Mouse (Mus musculus) MEL (cell line): ENCODE data around the gene Phf20. TPM values are rescaled to one million over a fixed set of nuclear protein-coding genes. Genes with fewer than 3 reads are reported as not detected.

Experiments
- DNase-seq: peaks from one replicate; pipeline ENCODE4 v3.0.0; 2011; ENCODE audit warnings: low read depth, low spot score
- H3K27ac ChIP-seq: 2 replicates; pipeline ENCODE4 v1.5.1; 2012; ENCODE audit warnings: low read depth, mild to moderate bottlenecking, control low read depth, low read length, moderate library complexity; ENCODE audit not compliant: control insufficient read depth
- H3K27me3 ChIP-seq, 2 experiments: fragments of 150-350 bp in 1 of 2; sonication (generic) in 1 of 2; 2 replicates each; pipeline ENCODE4 v1.6.1; 2012; ENCODE audit warnings: low read length in 2 of 2, mild to moderate bottlenecking in 2 of 2, improper control_type of control experiment in 1 of 2, moderate library complexity in 1 of 2; ENCODE audit not compliant: insufficient read depth in 2 of 2, control insufficient read depth in 1 of 2
- H3K36me3 ChIP-seq, 2 experiments: 2 replicates each; pipeline ENCODE4 v1.6.1; 2012 to 2014; ENCODE audit warnings: low read length in 2 of 2, improper control_type of control experiment in 1 of 2, inconsistent platforms in 1 of 2, mild to moderate bottlenecking in 1 of 2; ENCODE audit not compliant: insufficient read depth in 2 of 2, control insufficient read depth in 1 of 2
- H3K4me1 ChIP-seq, 2 experiments: fragments of 150-350 bp in 1 of 2; sonication (generic) in 1 of 2; 2 replicates each; pipeline ENCODE4 v1.6.1; 2012; ENCODE audit warnings: low read length in 2 of 2, improper control_type of control experiment in 1 of 2, mild to moderate bottlenecking in 1 of 2; ENCODE audit not compliant: insufficient read depth in 2 of 2, control insufficient read depth in 1 of 2
- H3K4me3 ChIP-seq, 2 experiments: fragments of 150-350 bp in 1 of 2; sonication (generic) in 1 of 2; 2 replicates each; pipeline ENCODE4 v1.5.1; 2012; ENCODE audit warnings: low read depth in 2 of 2, low read length in 2 of 2, mild to moderate bottlenecking in 2 of 2, moderate library complexity in 2 of 2, control low read depth in 1 of 2, improper control_type of control experiment in 1 of 2; ENCODE audit not compliant: control insufficient read depth in 1 of 2, insufficient read depth in 1 of 2
- H3K79me2 ChIP-seq: 2 replicates; pipeline ENCODE4 v1.6.1; 2012; ENCODE audit warnings: mild to moderate bottlenecking, low read length, moderate library complexity; ENCODE audit not compliant: control insufficient read depth, poor library complexity, insufficient read depth
- H3K9ac ChIP-seq: 2 replicates; pipeline ENCODE4 v1.6.1; 2012; ENCODE audit warnings: low read depth, mild to moderate bottlenecking, control low read depth, low read length, moderate library complexity; ENCODE audit not compliant: control insufficient read depth, poor library complexity, severe bottlenecking
- H3K9me3 ChIP-seq: fragments of 150-350 bp; sonication (generic); replicated peaks from 2 replicates; pipeline ENCODE4 v1.6.1; 2012; ENCODE audit warnings: mild to moderate bottlenecking, low read length, improper control_type of control experiment, moderate library complexity; ENCODE audit not compliant: insufficient read depth
- CTCF ChIP-seq, 3 experiments: IDR thresholded peaks in 2 of 3; conservative IDR thresholded peaks in 1 of 3; 2 replicates each; pipeline ENCODE4 v1.5.1; 2011 to 2012; ENCODE audit warnings: low read length in 3 of 3, low read depth in 2 of 3, mild to moderate bottlenecking in 2 of 3, improper control_type of control experiment in 1 of 3, inconsistent platforms in 1 of 3, mixed read lengths in 1 of 3, moderate library complexity in 1 of 3; ENCODE audit not compliant: control insufficient read depth in 1 of 3, insufficient read depth in 1 of 3, poor library complexity in 1 of 3, severe bottlenecking in 1 of 3
- E2F4 ChIP-seq: IDR thresholded peaks from 2 replicates; pipeline ENCODE4 v1.6.1; 2011; ENCODE audit warnings: low read depth, low read length, improper control_type of control experiment, borderline replicate concordance
- EP300 ChIP-seq, 2 experiments: IDR thresholded peaks; 2 replicates each; pipeline ENCODE4 v1.6.1; 2011; ENCODE audit warnings: improper control_type of control experiment in 2 of 2, low read length in 2 of 2, low read depth in 1 of 2, mild to moderate bottlenecking in 1 of 2
- ETS1 ChIP-seq: IDR thresholded peaks from 2 replicates; pipeline ENCODE4 v1.6.1; 2012; ENCODE audit warnings: low read depth, mild to moderate bottlenecking, inconsistent platforms, low read length, improper control_type of control experiment, moderate library complexity
- MAX ChIP-seq: IDR thresholded peaks from 2 replicates; pipeline ENCODE4 v1.6.1; 2011; ENCODE audit warnings: low read length, improper control_type of control experiment
- MXI1 ChIP-seq: IDR thresholded peaks from 2 replicates; pipeline ENCODE4 v1.6.1; 2011; ENCODE audit warnings: mild to moderate bottlenecking, low read depth, low read length, improper control_type of control experiment
- MYC ChIP-seq: IDR thresholded peaks from 2 replicates; pipeline ENCODE4 v1.6.1; 2011; ENCODE audit warnings: low read depth, mild to moderate bottlenecking, low read length, improper control_type of control experiment, moderate library complexity
- NELFE ChIP-seq: IDR thresholded peaks from 2 replicates; pipeline ENCODE4 v1.6.1; 2011; ENCODE audit warnings: low read depth, low read length, improper control_type of control experiment
- SIN3A ChIP-seq: IDR thresholded peaks from 2 replicates; pipeline ENCODE4 v1.6.1; 2012; ENCODE audit warnings: low read length, improper control_type of control experiment, inconsistent platforms
- SMC3 ChIP-seq: IDR thresholded peaks from 2 replicates; pipeline ENCODE4 v1.6.1; 2011; ENCODE audit warnings: low read depth, low read length, improper control_type of control experiment
- USF1 ChIP-seq: IDR thresholded peaks from 2 replicates; pipeline ENCODE4 v1.6.1; 2014; ENCODE audit warnings: low read depth, mild to moderate bottlenecking, inconsistent platforms, low read length, improper control_type of control experiment, moderate library complexity
- USF2 ChIP-seq, 2 experiments: IDR thresholded peaks; 2 replicates each; pipeline ENCODE4 v1.6.1; 2011 to 2012; ENCODE audit warnings: improper control_type of control experiment in 2 of 2, low read length in 2 of 2, borderline replicate concordance in 1 of 2, inconsistent platforms in 1 of 2, low read depth in 1 of 2, mild to moderate bottlenecking in 1 of 2; ENCODE audit not compliant: insufficient read depth in 1 of 2
- ZKSCAN1 ChIP-seq: IDR thresholded peaks from 2 replicates; pipeline ENCODE4 v1.6.1; 2012; ENCODE audit warnings: low read depth, mild to moderate bottlenecking, inconsistent platforms, low read length, improper control_type of control experiment, moderate library complexity
- ZNF384 ChIP-seq: IDR thresholded peaks from 2 replicates; pipeline ENCODE4 v1.6.1; 2012; ENCODE audit warnings: low read depth, mild to moderate bottlenecking, inconsistent platforms, low read length, improper control_type of control experiment
- polyA plus RNA-seq, 2 experiments: library from polyadenylated mRNA; stranded (reverse) in 1 of 2; unstranded in 1 of 2; fragments of >175 nt in 1 of 2; fragments of >200 nt in 1 of 2; gene quantifications; 2 replicates each; pipeline versions ENCODE4 v1.2.1 to v1.2.4; 2012; ENCODE audit warnings: low replicate concordance in 2 of 2, low read depth in 1 of 2; ENCODE audit not compliant: insufficient read length in 2 of 2, insufficient read depth in 1 of 2, missing spikeins in 1 of 2
- total RNA-seq: library from RNA; depleted of rRNA; stranded (reverse); fragments of 300-350 nt; gene quantifications from 2 replicates; pipeline ENCODE4 v1.2.3, GENCODE M21; 2012

Gene Phf20
- total and polyA plus RNA-seq, 3 experiments, result 11.7 to 16.9 TPM; not detected in 1

GRCm38 (mm10) chr2:156201486-156201885 lies 5.2 kb downstream of the Phf20 start:
- Histone ChIP-seq H3K36me3 (peaks cover 5 to 19% of the 10 kb centered on the region in 2 experiments), H3K9ac (no peak overlapping the region), H3K9me3 (no peaks in the 10 kb centered on the region), H3K27ac (no peak overlapping the region), H3K27me3 (no peaks in the 10 kb centered on the region), H3K4me3 (no peak overlapping the region), H3K79me2 (peaks cover 24% of the 10 kb centered on the region), H3K4me1 (peaks cover 7 to 15% of the 10 kb centered on the region in 2 experiments)
- DNase-seq, result peak; percentile 66
- TF ChIP-seq ZKSCAN1, result peak; percentile 55; the same call in 1 of the 2 replicates
- peak; percentile 75 for TF ChIP-seq MXI1
- no peak for TF ChIP-seq USF2 (IDR thresholded peaks at IDR 0.05; ENCODE audit: borderline replicate concordance in 1 of 2, insufficient read depth in 1 of 2, low read depth in 1 of 2, low read length in 2 of 2)
- TF ChIP-seq EP300 (IDR thresholded peaks at IDR 0.05; ENCODE audit: low read depth in 1 of 2, low read length in 2 of 2), result peak in 1 of 2 experiments; percentile 31; a peak in 1 of 4 replicates
- peak; percentile 63 for TF ChIP-seq SIN3A
- TF ChIP-seq USF1, result peak; percentile 50; the same call in 1 of the 2 replicates
- peak; percentile 49; the same call in 1 of the 2 replicates for TF ChIP-seq ETS1
- TF ChIP-seq MYC, result peak; percentile 89
- no peak for TF ChIP-seq NELFE
- TF ChIP-seq CTCF (IDR thresholded peaks at IDR 0.05 in 2 of 3, conservative IDR thresholded peaks at IDR 0.05 in 1 of 3; ENCODE audit: control insufficient read depth in 1 of 3, insufficient read depth in 1 of 3, low read depth in 2 of 3, low read length in 3 of 3, poor library complexity in 1 of 3, severe bottlenecking in 1 of 3), result no peak
- peak; percentile 97 for TF ChIP-seq ZNF384
- peak; percentile 88 for TF ChIP-seq MAX

- Histone ChIP-seq H3K27me3 (no peaks in the 10 kb centered on the region), H3K9ac (no peak overlapping the region), H3K36me3 (peaks cover 5 to 17% of the 10 kb centered on the region in 2 experiments), H3K79me2 (peaks cover 19% of the 10 kb centered on the region), H3K4me3 (no peak overlapping the region), H3K27ac (no peak overlapping the region), H3K4me1 (peaks cover 5 to 11% of the 10 kb centered on the region in 2 experiments; a peak in 3 of 4 replicates), H3K9me3 (no peaks in the 10 kb centered on the region)
- DNase-seq, result peak; percentile 59
- TF ChIP-seq CTCF (IDR thresholded peaks at IDR 0.05 in 2 of 3, conservative IDR thresholded peaks at IDR 0.05 in 1 of 3; ENCODE audit: control insufficient read depth in 1 of 3, insufficient read depth in 1 of 3, low read depth in 2 of 3, low read length in 3 of 3, poor library complexity in 1 of 3, severe bottlenecking in 1 of 3), result no peak
- TF ChIP-seq SMC3, result no peak
- no peak for TF ChIP-seq E2F4
- TF ChIP-seq, all 39 proteins: peak for 0
These were observed 6.7 kb downstream of the Phf20 start for GRCm38 (mm10) chr2:156202848-156203437.
